Mouse (Mus musculus): ENCODE measurements at regions not wholly inside any gene's neighbourhood (a gene's known extent, or its start where the extent isn't known, plus 50 kb on each side); places are given as distances from the start of the nearest gene placed in this dataset.

- TF ChIP-seq POLR2A (IDR thresholded peaks at IDR 0.05; ENCODE audit: extremely low read depth, insufficient read depth, low read length) (no peak), CTCF (IDR thresholded peaks at IDR 0.05; ENCODE audit: low read depth, low read length) (no peak)
- Histone ChIP-seq H3K36me3 (ENCODE audit: control insufficient read depth, insufficient read depth, low read length) (no peaks in the 10 kb centered on the region), H3K9ac (ENCODE audit: low read depth, low read length) (no peak overlapping the region), H3K79me2 (ENCODE audit: control insufficient read depth, insufficient read depth, low read length) (no peaks in the 10 kb centered on the region), H3K27me3 (ENCODE audit: control insufficient read depth, insufficient read depth, low read length) (no peaks in the 10 kb centered on the region), H3K4me3 (ENCODE audit: insufficient read depth, low read depth, low read length) (no peak overlapping the region), H3K4me1 (ENCODE audit: control insufficient read depth, insufficient read depth, low read length) (no peaks in the 10 kb centered on the region), H3K27ac (replicated peaks; ENCODE audit: insufficient read depth, low read depth, low read length) (no peak overlapping the region)
- no peak for DNase-seq (ENCODE audit: extremely low read depth, low read depth, low spot score)
- WGBS = 84% methylated on average over 17 of the region's 17 CpGs
Observed at GRCm38 (mm10) chr9:62590407-62591195, 53.8 kb upstream of the Coro2b start.

- H3K79me2 ChIP-seq (ENCODE audit: control insufficient read depth, insufficient read depth, low read length) = no peaks in the 10 kb centered on the region
- 89% methylated on average over 6 of the region's 6 CpGs for WGBS
- no peak for TF ChIP-seq CTCF (IDR thresholded peaks at IDR 0.05; ENCODE audit: low read depth, low read length)
- TF ChIP-seq POLR2A (IDR thresholded peaks at IDR 0.05; ENCODE audit: extremely low read depth, insufficient read depth, low read length) = no peak
- H3K36me3 ChIP-seq (ENCODE audit: control insufficient read depth, insufficient read depth, low read length) = no peaks in the 10 kb centered on the region
- no peak overlapping the region for H3K9ac ChIP-seq (ENCODE audit: low read depth, low read length)
- no peak for DNase-seq (ENCODE audit: extremely low read depth, low read depth, low spot score)
- no peaks in the 10 kb centered on the region for H3K27me3 ChIP-seq (ENCODE audit: control insufficient read depth, insufficient read depth, low read length)
- no peak overlapping the region for H3K4me3 ChIP-seq (ENCODE audit: insufficient read depth, low read depth, low read length)
- H3K4me1 ChIP-seq (ENCODE audit: control insufficient read depth, insufficient read depth, low read length) = no peaks in the 10 kb centered on the region
- H3K27ac ChIP-seq (replicated peaks; ENCODE audit: insufficient read depth, low read depth, low read length) = no peak overlapping the region
Observed at GRCm38 (mm10) chr9:62591196-62591485, 54.3 kb upstream of the Coro2b start.

GRCm38 (mm10) chr9:62598056-62598455 lies 61.2 kb upstream of the Coro2b start:
- TF ChIP-seq CTCF (IDR thresholded peaks at IDR 0.05; ENCODE audit: low read depth, low read length) = no peak
- TF ChIP-seq POLR2A (IDR thresholded peaks at IDR 0.05; ENCODE audit: extremely low read depth, insufficient read depth, low read length) = no peak
- WGBS = 72% methylated on average over 7 of the region's 7 CpGs
- Histone ChIP-seq H3K36me3 (ENCODE audit: control insufficient read depth, insufficient read depth, low read length) (no peaks in the 10 kb centered on the region), H3K4me1 (ENCODE audit: control insufficient read depth, insufficient read depth, low read length) (no peaks in the 10 kb centered on the region), H3K27ac (replicated peaks; ENCODE audit: insufficient read depth, low read depth, low read length) (no peak overlapping the region), H3K9ac (ENCODE audit: low read depth, low read length) (no peak overlapping the region), H3K27me3 (ENCODE audit: control insufficient read depth, insufficient read depth, low read length) (no peaks in the 10 kb centered on the region), H3K79me2 (ENCODE audit: control insufficient read depth, insufficient read depth, low read length) (no peaks in the 10 kb centered on the region), H3K4me3 (ENCODE audit: insufficient read depth, low read depth, low read length) (no peak overlapping the region)
- no peak for DNase-seq (ENCODE audit: extremely low read depth, low read depth, low spot score)

- Histone ChIP-seq H3K79me2 (ENCODE audit: control insufficient read depth, insufficient read depth, low read length) (no peaks in the 10 kb centered on the region), H3K9ac (ENCODE audit: low read depth, low read length) (no peak overlapping the region), H3K4me3 (ENCODE audit: insufficient read depth, low read depth, low read length) (no peak overlapping the region), H3K27me3 (ENCODE audit: control insufficient read depth, insufficient read depth, low read length) (no peaks in the 10 kb centered on the region), H3K27ac (replicated peaks; ENCODE audit: insufficient read depth, low read depth, low read length) (no peak overlapping the region), H3K4me1 (ENCODE audit: control insufficient read depth, insufficient read depth, low read length) (no peaks in the 10 kb centered on the region), H3K36me3 (ENCODE audit: control insufficient read depth, insufficient read depth, low read length) (no peaks in the 10 kb centered on the region)
- TF ChIP-seq CTCF (IDR thresholded peaks at IDR 0.05; ENCODE audit: low read depth, low read length) (no peak), POLR2A (IDR thresholded peaks at IDR 0.05; ENCODE audit: extremely low read depth, insufficient read depth, low read length) (no peak)
- 93% methylated on average over 5 of the region's 5 CpGs for WGBS
- no peak for DNase-seq (ENCODE audit: extremely low read depth, low read depth, low spot score)
Observed at GRCm38 (mm10) chr9:62598956-62599355, 62.1 kb upstream of the Coro2b start.

GRCm38 (mm10) chr9:62610526-62610925 lies 67.1 kb upstream of the Itga11 start:
- H3K27ac ChIP-seq (replicated peaks; ENCODE audit: insufficient read depth, low read depth, low read length) = no peak overlapping the region
- no peak for DNase-seq (ENCODE audit: extremely low read depth, low read depth, low spot score)
- TF ChIP-seq CTCF (IDR thresholded peaks at IDR 0.05; ENCODE audit: low read depth, low read length) = no peak
- TF ChIP-seq POLR2A (IDR thresholded peaks at IDR 0.05; ENCODE audit: extremely low read depth, insufficient read depth, low read length) = no peak
- H3K36me3 ChIP-seq (ENCODE audit: control insufficient read depth, insufficient read depth, low read length) = no peaks in the 10 kb centered on the region
- no peaks in the 10 kb centered on the region for H3K27me3 ChIP-seq (ENCODE audit: control insufficient read depth, insufficient read depth, low read length)
- WGBS = 85% methylated on average over 2 of the region's 2 CpGs
- no peaks in the 10 kb centered on the region for H3K79me2 ChIP-seq (ENCODE audit: control insufficient read depth, insufficient read depth, low read length)
- no peak overlapping the region for H3K4me3 ChIP-seq (ENCODE audit: insufficient read depth, low read depth, low read length)
- no peaks in the 10 kb centered on the region for H3K4me1 ChIP-seq (ENCODE audit: control insufficient read depth, insufficient read depth, low read length)
- no peak overlapping the region for H3K9ac ChIP-seq (ENCODE audit: low read depth, low read length)

GRCm38 (mm10) chr9:62611452-62611851 lies 66.2 kb upstream of the Itga11 start:
- no peak for DNase-seq (ENCODE audit: extremely low read depth, low read depth, low spot score)
- 64% methylated on average over 2 of the region's 2 CpGs for WGBS
- Histone ChIP-seq H3K4me3 (ENCODE audit: insufficient read depth, low read depth, low read length) (no peak overlapping the region), H3K79me2 (ENCODE audit: control insufficient read depth, insufficient read depth, low read length) (no peaks in the 10 kb centered on the region), H3K27ac (replicated peaks; ENCODE audit: insufficient read depth, low read depth, low read length) (no peak overlapping the region), H3K36me3 (ENCODE audit: control insufficient read depth, insufficient read depth, low read length) (no peaks in the 10 kb centered on the region), H3K4me1 (ENCODE audit: control insufficient read depth, insufficient read depth, low read length) (no peaks in the 10 kb centered on the region), H3K27me3 (ENCODE audit: control insufficient read depth, insufficient read depth, low read length) (no peaks in the 10 kb centered on the region), H3K9ac (ENCODE audit: low read depth, low read length) (no peak overlapping the region)
- TF ChIP-seq POLR2A (IDR thresholded peaks at IDR 0.05; ENCODE audit: extremely low read depth, insufficient read depth, low read length) (no peak), CTCF (IDR thresholded peaks at IDR 0.05; ENCODE audit: low read depth, low read length) (no peak)

Data from liver, adult 2 months (tissue).